Mouse (Mus musculus): ENCODE data around the gene Tnfrsf22.

DNA sequence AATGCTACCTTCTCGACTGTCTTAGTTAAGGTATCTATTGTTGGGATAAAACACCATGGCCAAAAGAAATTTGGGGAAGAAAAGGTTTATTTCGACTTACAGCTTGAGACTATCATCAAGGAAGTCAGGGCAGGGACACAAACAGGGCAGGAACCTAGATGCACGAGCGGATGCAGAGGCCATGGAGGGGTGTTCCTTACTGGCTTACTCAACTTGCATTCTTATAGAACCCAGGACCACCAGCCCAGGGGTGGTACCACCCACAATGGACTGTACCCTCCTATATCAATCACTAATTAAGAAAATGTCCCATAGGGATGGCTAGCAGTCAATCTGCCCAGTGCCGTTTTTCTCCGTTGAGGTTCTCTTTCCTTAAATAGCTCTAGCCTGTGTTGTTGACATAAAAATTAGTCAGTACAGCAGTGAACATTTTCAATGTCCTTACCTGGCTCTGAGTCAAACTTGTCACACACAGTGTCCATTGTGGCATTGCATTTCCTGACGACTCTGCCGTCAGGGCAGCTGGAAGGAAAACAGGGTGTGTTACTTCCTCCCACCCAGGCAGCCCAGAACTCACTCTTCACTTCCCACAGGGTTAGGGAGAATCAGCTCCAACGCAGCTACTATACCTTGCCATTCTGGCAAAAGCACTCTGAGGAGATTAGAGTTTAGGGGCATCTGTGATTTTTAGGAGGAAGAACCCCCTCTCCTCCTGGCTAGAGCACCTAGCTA, 34.9 kb downstream of the Tnfrsf22 start:
- no peak for TF ChIP-seq POLR2A (IDR thresholded peaks at IDR 0.05; ENCODE audit: borderline replicate concordance, extremely low read depth, insufficient read depth, insufficient read length, poor library complexity, severe bottlenecking)
- no peak for TF ChIP-seq CTCF (IDR thresholded peaks at IDR 0.05; ENCODE audit: borderline replicate concordance, extremely low read depth, insufficient read depth, insufficient read length)
